Mouse (Mus musculus): Measurements from ENCODE around the gene Nenf. TPM values are rescaled to one million over a fixed set of nuclear protein-coding genes. Genes with fewer than 3 reads are reported as not detected.

Gene Nenf
- polyA plus RNA-seq (2016; fragmentation: Nextera tagmentation; extraction: Ambion mirVana) = 73.0 and 77.6 TPM in 2 replicates

GRCm38 (mm10) chr1:191317591-191318196 lies at the start of gene Nenf:
Nenf (minus strand) TSS chr1:191318194.
- Histone ChIP-seq H3K4me2 (peak within 1 kb of the TSS; percentile 69), H3K9me3 (no peaks in the 10 kb centered on the region), H3K4me1 (replicated peaks) (peaks cover 8% of the 10 kb centered on the region; the same call in 1 of the 2 replicates), H3K4me3 (replicated peaks) (peak within 1 kb of the TSS; percentile 83), H3K36me3 (no peaks in the 10 kb centered on the region), H3K27ac (peak within 1 kb of the TSS; percentile 78), H3K27me3 (no peaks in the 10 kb centered on the region), H3K9ac (replicated peaks) (peak within 1 kb of the TSS; percentile 98)
- peak; percentile 80 for ATAC-seq (ENCODE audit: insufficient number of reproducible peaks, insufficient read depth, low FRiP score, low TSS enrichment, low read depth)
- WGBS = under 1% methylated on average over 53 of the region's 54 CpGs

- Histone ChIP-seq H3K9me3 (no peaks in the 10 kb centered on the region), H3K4me3 (replicated peaks) (no peak overlapping the region), H3K4me2 (no peak overlapping the region), H3K27me3 (no peaks in the 10 kb centered on the region), H3K36me3 (peaks cover 16% of the 10 kb centered on the region), H3K27ac (no peak overlapping the region), H3K9ac (replicated peaks) (no peak overlapping the region), H3K4me1 (replicated peaks) (peaks cover 7% of the 10 kb centered on the region; the same call in 1 of the 2 replicates)
- ATAC-seq (ENCODE audit: insufficient number of reproducible peaks, insufficient read depth, low FRiP score, low TSS enrichment, low read depth) = no peak
- WGBS = 73% methylated on average over 4 of the region's 4 CpGs
Observed at GRCm38 (mm10) chr1:191364477-191364876, 46.5 kb upstream of the Nenf start.

GRCm38 (mm10) chr1:191362412-191362811 lies 44.4 kb upstream of the Nenf start:
- no peaks in the 10 kb centered on the region for H3K9me3 ChIP-seq
- 88% methylated on average over 6 of the region's 6 CpGs for WGBS
- H3K9ac ChIP-seq (replicated peaks) = no peak overlapping the region
- no peak overlapping the region for H3K27ac ChIP-seq
- peaks cover 8% of the 10 kb centered on the region; the same call in 1 of the 2 replicates for H3K4me1 ChIP-seq (replicated peaks)
- peaks cover 20% of the 10 kb centered on the region for H3K36me3 ChIP-seq
- H3K27me3 ChIP-seq = no peaks in the 10 kb centered on the region
- ATAC-seq (ENCODE audit: insufficient number of reproducible peaks, insufficient read depth, low FRiP score, low TSS enrichment, low read depth) = no peak
- no peak overlapping the region for H3K4me3 ChIP-seq (replicated peaks)
- no peak overlapping the region for H3K4me2 ChIP-seq

- H3K4me3 ChIP-seq (replicated peaks) = no peak overlapping the region
- no peak overlapping the region for H3K9ac ChIP-seq (replicated peaks)
- no peak overlapping the region for H3K27ac ChIP-seq
- H3K4me1 ChIP-seq (replicated peaks) = peaks cover 8% of the 10 kb centered on the region
- H3K27me3 ChIP-seq = no peaks in the 10 kb centered on the region
- peaks cover 39% of the 10 kb centered on the region for H3K36me3 ChIP-seq
- WGBS = 87% methylated on average over 7 of the region's 7 CpGs
- H3K9me3 ChIP-seq = no peaks in the 10 kb centered on the region
- no peak for ATAC-seq (ENCODE audit: insufficient number of reproducible peaks, insufficient read depth, low FRiP score, low TSS enrichment, low read depth)
- no peak overlapping the region for H3K4me2 ChIP-seq
Observed at GRCm38 (mm10) chr1:191359478-191359877, 41.5 kb upstream of the Nenf start.

GRCm38 (mm10) chr1:191356936-191357335 lies 38.9 kb upstream of the Nenf start:
- WGBS = 68% methylated on average over 1 of the region's 1 CpGs
- H3K9me3 ChIP-seq = no peaks in the 10 kb centered on the region
- H3K4me1 ChIP-seq (replicated peaks) = peaks cover 22% of the 10 kb centered on the region
- no peak overlapping the region for H3K27ac ChIP-seq
- ATAC-seq (ENCODE audit: insufficient number of reproducible peaks, insufficient read depth, low FRiP score, low TSS enrichment, low read depth) = no peak
- no peaks in the 10 kb centered on the region for H3K27me3 ChIP-seq
- H3K9ac ChIP-seq (replicated peaks) = no peak overlapping the region
- no peak overlapping the region for H3K4me3 ChIP-seq (replicated peaks)
- H3K36me3 ChIP-seq = peaks cover 46% of the 10 kb centered on the region
- no peak overlapping the region for H3K4me2 ChIP-seq

DNA sequence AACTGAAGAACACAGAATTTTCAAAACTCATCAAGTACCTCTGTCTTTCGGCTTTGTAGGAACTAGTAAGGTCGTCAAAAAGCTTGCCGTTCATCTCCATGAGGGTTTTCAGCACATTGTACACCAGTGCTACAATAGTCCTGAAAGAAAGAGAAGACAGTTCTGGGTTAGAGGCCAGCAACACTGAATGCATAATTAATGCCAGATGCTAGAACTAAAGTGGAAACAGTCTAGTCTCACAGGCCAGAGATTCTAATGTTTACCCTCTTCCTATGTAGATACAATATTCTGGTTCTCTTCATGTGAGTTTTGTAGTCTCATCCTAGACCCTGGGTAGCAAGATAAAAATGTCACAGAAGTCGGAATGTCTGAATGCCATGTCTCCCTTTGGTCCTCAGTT lies 35.8 kb upstream of the Nenf start:
- Histone ChIP-seq H3K4me3 (replicated peaks) (no peak overlapping the region), H3K4me1 (replicated peaks) (peaks cover 22% of the 10 kb centered on the region), H3K9ac (replicated peaks) (no peak overlapping the region), H3K36me3 (peaks cover 58% of the 10 kb centered on the region), H3K9me3 (no peaks in the 10 kb centered on the region), H3K27ac (no peak overlapping the region; the same call in 1 of the 2 replicates), H3K4me2 (no peak overlapping the region), H3K27me3 (no peaks in the 10 kb centered on the region)
- 50% methylated on average over 4 of the region's 4 CpGs for WGBS
- no peak for ATAC-seq (ENCODE audit: insufficient number of reproducible peaks, insufficient read depth, low FRiP score, low TSS enrichment, low read depth)

DNA sequence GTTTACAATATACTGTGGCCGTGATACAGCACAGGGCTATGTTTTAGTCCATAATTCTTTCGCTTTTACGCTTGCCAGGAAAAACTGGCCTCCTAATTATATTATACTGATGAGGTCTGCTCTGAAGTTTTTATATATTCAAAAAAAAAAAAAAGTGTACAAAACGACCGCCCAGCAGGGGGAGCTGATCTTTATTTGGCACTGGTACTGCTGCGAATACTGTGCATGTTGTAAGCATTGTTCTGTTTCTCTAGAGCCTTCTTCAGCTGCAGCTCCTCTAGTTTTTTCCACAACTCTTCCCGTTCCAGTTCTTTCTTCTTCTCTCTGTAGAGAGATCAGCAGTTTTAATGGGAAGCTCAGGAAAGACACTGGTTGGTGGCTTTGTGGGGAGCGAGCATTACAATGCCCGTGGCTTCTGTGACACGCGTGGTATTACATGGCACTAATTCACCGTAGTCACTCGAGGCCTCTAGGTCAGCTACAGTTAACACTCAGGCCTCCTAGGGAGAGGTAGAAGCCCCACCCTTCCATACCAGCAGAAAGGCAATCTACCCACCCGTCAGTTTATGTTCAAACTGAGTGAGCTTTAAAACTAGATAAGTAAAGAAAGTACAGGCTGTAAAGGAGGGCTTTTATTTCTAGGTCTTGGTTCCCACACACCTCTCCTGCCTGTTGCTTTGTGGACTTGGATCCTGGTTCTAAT lies 34.9 kb upstream of the Nenf start:
- no peak overlapping the region for H3K4me3 ChIP-seq (replicated peaks)
- WGBS = 58% methylated on average over 14 of the region's 14 CpGs
- H3K36me3 ChIP-seq = peaks cover 54% of the 10 kb centered on the region
- H3K9me3 ChIP-seq = no peaks in the 10 kb centered on the region
- H3K27ac ChIP-seq = peak overlapping the region; percentile 59; the same call in 1 of the 2 replicates
- H3K4me2 ChIP-seq = no peak overlapping the region
- H3K27me3 ChIP-seq = no peaks in the 10 kb centered on the region
- H3K9ac ChIP-seq (replicated peaks) = no peak overlapping the region
- no peak for ATAC-seq (ENCODE audit: insufficient number of reproducible peaks, insufficient read depth, low FRiP score, low TSS enrichment, low read depth)
- peaks cover 22% of the 10 kb centered on the region for H3K4me1 ChIP-seq (replicated peaks)

DNA sequence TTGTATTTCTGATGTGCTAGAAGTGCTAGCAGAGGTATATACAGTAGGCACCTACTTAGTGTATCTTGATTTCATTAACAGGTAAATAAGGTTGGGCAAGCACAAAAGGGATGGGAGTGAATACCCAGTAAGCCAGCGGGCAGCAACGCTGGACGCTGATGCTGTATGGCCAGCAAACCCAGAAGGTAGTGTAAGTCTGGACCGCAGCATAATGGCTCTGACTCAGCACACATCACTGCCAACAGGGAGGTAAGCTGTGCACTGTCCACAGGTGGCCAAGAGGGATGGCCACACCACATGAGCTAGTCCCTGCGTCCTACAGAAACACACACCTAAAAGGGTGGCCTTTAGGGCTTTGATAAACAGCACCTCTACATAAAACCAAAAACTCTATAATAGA lies 32.4 kb upstream of the Nenf start:
- Histone ChIP-seq H3K4me3 (replicated peaks) (no peak overlapping the region), H3K4me1 (replicated peaks) (peaks cover 14% of the 10 kb centered on the region), H3K9me3 (no peaks in the 10 kb centered on the region), H3K9ac (replicated peaks) (no peak overlapping the region), H3K4me2 (no peak overlapping the region), H3K27me3 (no peaks in the 10 kb centered on the region), H3K27ac (no peak overlapping the region), H3K36me3 (peaks cover 67% of the 10 kb centered on the region)
- 92% methylated on average over 5 of the region's 5 CpGs for WGBS
- no peak for ATAC-seq (ENCODE audit: insufficient number of reproducible peaks, insufficient read depth, low FRiP score, low TSS enrichment, low read depth)

- H3K36me3 ChIP-seq = peaks cover 67% of the 10 kb centered on the region
- no peaks in the 10 kb centered on the region for H3K27me3 ChIP-seq
- no peaks in the 10 kb centered on the region for H3K9me3 ChIP-seq
- H3K4me2 ChIP-seq = no peak overlapping the region
- no peak overlapping the region for H3K27ac ChIP-seq
- no peak overlapping the region for H3K4me3 ChIP-seq (replicated peaks)
- H3K9ac ChIP-seq (replicated peaks) = no peak overlapping the region
- ATAC-seq (ENCODE audit: insufficient number of reproducible peaks, insufficient read depth, low FRiP score, low TSS enrichment, low read depth) = no peak
- 88% methylated on average over 23 of the region's 23 CpGs for WGBS
- H3K4me1 ChIP-seq (replicated peaks) = peaks cover 14% of the 10 kb centered on the region
Observed at GRCm38 (mm10) chr1:191349486-191350037, 31.6 kb upstream of the Nenf start.

GRCm38 (mm10) chr1:191348996-191349395 lies 31.0 kb upstream of the Nenf start:
- WGBS = 61% methylated on average over 5 of the region's 5 CpGs
- Histone ChIP-seq H3K4me1 (replicated peaks) (peaks cover 12% of the 10 kb centered on the region), H3K36me3 (peaks cover 66% of the 10 kb centered on the region)

GRCm38 (mm10) chr1:191348592-191348991 lies 30.6 kb upstream of the Nenf start:
- no peaks in the 10 kb centered on the region for H3K9me3 ChIP-seq

More at GRCm38 (mm10) chr1:191348996-191349395, 31.0 kb upstream of the Nenf start:
- Histone ChIP-seq H3K27me3 (no peaks in the 10 kb centered on the region), H3K9me3 (no peaks in the 10 kb centered on the region), H3K4me3 (replicated peaks) (no peak overlapping the region), H3K9ac (replicated peaks) (no peak overlapping the region), H3K4me2 (no peak overlapping the region), H3K27ac (no peak overlapping the region)
- no peak for ATAC-seq (ENCODE audit: insufficient number of reproducible peaks, insufficient read depth, low FRiP score, low TSS enrichment, low read depth)

More at GRCm38 (mm10) chr1:191348592-191348991, 30.6 kb upstream of the Nenf start:
- Histone ChIP-seq H3K36me3 (peaks cover 67% of the 10 kb centered on the region), H3K27me3 (no peaks in the 10 kb centered on the region), H3K4me3 (replicated peaks) (no peak overlapping the region), H3K4me1 (replicated peaks) (peaks cover 8% of the 10 kb centered on the region), H3K9ac (replicated peaks) (no peak overlapping the region), H3K27ac (no peak overlapping the region), H3K4me2 (no peak overlapping the region)
- 88% methylated on average over 2 of the region's 2 CpGs for WGBS
- ATAC-seq (ENCODE audit: insufficient number of reproducible peaks, insufficient read depth, low FRiP score, low TSS enrichment, low read depth) = no peak
